Mouse (Mus musculus): ENCODE measurements around the gene Megf8. TPM values are rescaled to one million over a fixed set of nuclear protein-coding genes. Genes with fewer than 3 reads are reported as not detected.
A peak's percentile ranks its signal among the peaks of the same experiment; 100 is the strongest.

Gene Megf8
- polyA plus RNA-seq, 1 experiment: 32.9 TPM

- Histone ChIP-seq H3K4me3 (ENCODE audit: insufficient read depth, low read length) (no peak overlapping the region), H3K4me1 (ENCODE audit: control insufficient read depth, insufficient read depth, low read length) (no peaks in the 10 kb centered on the region), H3K27ac (ENCODE audit: insufficient read depth, low read length) (no peak overlapping the region)
- TF ChIP-seq CTCF (IDR thresholded peaks at IDR 0.05; ENCODE audit: borderline replicate concordance, insufficient read depth, low read length) (no peak), POLR2A (IDR thresholded peaks at IDR 0.05; ENCODE audit: low read depth, low read length) (no peak)
Observed at GRCm38 (mm10) chr7:25294495-25294894, 22.5 kb upstream of the Megf8 start.

DNA sequence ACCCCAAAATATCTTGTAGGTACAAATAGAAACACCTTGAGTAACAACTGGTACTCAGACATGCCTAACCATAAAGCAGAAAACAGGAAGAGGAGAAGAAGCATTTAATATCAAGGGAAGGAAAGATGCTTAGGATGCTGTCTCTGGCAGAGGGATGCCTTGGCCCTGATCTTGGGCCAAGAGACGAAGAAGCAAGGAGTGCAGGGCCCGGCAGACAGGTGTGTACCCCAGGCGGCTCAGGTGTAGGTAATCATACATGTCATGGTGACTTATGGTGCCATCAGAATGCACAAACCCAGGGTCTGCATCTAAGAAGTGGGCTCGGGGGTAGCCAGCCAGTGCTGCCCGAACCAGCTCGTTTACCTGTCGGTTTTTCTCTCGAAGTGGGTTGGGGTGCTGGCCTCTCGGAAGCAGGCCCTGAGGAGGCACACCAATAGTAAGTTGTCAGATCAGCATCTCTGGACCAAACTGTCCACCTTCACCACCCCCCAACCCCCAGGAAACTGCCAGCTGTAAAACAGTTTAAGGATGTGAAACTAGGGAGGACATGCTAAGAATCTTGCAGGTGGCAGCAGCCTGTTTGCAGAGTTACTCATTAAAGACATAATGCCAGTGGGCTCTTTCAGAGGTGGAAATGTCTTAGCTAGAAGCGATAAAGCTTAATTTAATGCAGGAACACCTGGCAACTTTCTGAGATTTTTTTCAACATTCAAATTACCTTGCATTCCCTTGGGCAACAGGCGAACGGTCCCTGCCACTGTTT is 21.8 kb upstream of the Megf8 start:
- H3K27ac ChIP-seq (ENCODE audit: insufficient read depth, low read length): no peak overlapping the region

DNA sequence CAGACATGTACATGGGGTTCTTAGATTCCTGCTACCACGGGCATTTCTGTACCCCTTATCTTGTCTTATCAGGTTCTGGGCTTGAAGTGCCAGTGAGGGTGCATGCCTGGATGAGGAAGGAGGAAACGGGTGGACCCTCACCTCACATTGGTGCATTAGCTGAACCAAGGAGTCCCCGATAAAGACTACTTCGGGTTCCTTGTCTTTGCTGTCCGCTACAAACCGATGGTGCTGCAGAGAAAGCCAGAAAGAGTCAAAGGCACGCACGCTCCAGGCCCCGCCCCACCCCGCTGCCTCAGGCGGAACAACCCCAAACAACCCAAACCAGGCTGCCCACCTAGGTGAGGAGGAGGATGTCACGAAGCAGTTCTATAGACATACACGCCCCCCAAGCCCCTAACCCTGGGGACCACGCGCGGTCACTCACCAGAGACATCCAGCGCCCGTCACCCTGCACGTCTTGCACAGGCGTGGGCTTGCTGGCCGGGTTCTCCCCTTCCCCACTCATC is 20.0 kb upstream of the Megf8 start:
- Histone ChIP-seq H3K4me3 (ENCODE audit: insufficient read depth, low read length) (peak overlapping the region; percentile 67), H3K27ac (ENCODE audit: insufficient read depth, low read length) (no peak overlapping the region), H3K4me1 (ENCODE audit: control insufficient read depth, insufficient read depth, low read length) (no peaks in the 10 kb centered on the region)
- TF ChIP-seq CTCF (IDR thresholded peaks at IDR 0.05; ENCODE audit: borderline replicate concordance, insufficient read depth, low read length) (no peak), POLR2A (IDR thresholded peaks at IDR 0.05; ENCODE audit: low read depth, low read length) (no peak)

More for the DNA sequence above, 21.8 kb upstream of the Megf8 start:
- TF ChIP-seq CTCF (IDR thresholded peaks at IDR 0.05; ENCODE audit: borderline replicate concordance, insufficient read depth, low read length): no peak
- TF ChIP-seq POLR2A (IDR thresholded peaks at IDR 0.05; ENCODE audit: low read depth, low read length): no peak
- no peaks in the 10 kb centered on the region for H3K4me1 ChIP-seq (ENCODE audit: control insufficient read depth, insufficient read depth, low read length)
- no peak overlapping the region for H3K4me3 ChIP-seq (ENCODE audit: insufficient read depth, low read length)

DNA sequence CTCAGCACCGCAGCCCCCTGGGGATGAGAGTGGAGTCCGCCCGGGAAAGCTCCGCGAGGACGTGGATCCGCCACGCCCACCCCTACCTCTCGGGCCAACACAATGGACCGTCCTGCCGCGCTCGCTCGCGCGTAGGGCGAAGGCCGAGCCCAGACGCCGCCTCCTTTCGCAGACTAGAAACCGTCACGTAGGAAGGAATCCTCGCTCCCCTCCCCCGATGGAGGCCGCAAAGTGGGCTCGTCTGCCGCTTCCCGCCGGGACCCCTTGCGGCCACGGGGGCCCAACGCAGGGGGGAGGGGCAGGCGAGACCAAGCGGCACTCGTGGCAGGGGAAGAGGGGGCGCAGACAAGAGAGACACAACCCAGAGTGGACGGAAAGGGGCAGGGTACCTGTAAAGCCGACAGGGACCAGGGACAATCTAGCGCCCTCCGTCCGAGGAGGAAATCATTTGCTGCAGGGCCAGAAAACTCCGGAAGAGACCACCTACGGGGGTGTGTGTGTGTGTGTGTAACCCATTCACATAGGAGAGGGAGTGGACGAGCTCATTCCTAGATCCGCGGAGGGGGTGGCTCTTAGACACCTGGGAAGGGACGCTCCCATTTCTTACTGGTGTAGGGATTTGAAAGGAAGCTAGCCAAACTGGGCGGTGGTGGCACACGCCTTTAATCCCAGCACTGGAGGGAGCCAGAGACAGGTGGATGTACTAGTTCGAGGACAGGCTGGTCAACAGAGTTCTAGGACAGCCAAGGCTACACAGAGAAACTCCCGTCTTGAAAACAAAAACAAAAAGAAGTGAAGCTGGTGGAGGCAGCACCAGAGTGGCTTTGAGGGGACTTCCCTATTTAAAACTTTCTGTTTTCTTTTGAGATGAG is 19.3 kb upstream of the Megf8 start, which contains the start of gene Pafah1b3:
Gene Pafah1b3 (minus strand): TSS at position 533 of the 872 bp plus-strand sequence.
- H3K27ac ChIP-seq (ENCODE audit: insufficient read depth, low read length): peak within 1 kb of the TSS; percentile 44
- H3K4me3 ChIP-seq (ENCODE audit: insufficient read depth, low read length): peak within 1 kb of the TSS; percentile 67
- TF ChIP-seq CTCF (IDR thresholded peaks at IDR 0.05; ENCODE audit: borderline replicate concordance, insufficient read depth, low read length) (peak; percentile 10; the same call in 1 of the 2 replicates), POLR2A (IDR thresholded peaks at IDR 0.05; ENCODE audit: low read depth, low read length) (peak; percentile 47)
- no peaks in the 10 kb centered on the region for H3K4me1 ChIP-seq (ENCODE audit: control insufficient read depth, insufficient read depth, low read length)

GRCm38 (mm10) chr7:25301063-25301462 is 15.9 kb upstream of the Megf8 start, which contains the start of gene Prr19:
Gene Prr19 (plus strand): TSS chr7:25301411.
- Histone ChIP-seq H3K27ac (ENCODE audit: insufficient read depth, low read length) (no peak within 1 kb of the TSS), H3K4me3 (ENCODE audit: insufficient read depth, low read length) (no peak within 1 kb of the TSS), H3K4me1 (ENCODE audit: control insufficient read depth, insufficient read depth, low read length) (no peaks in the 10 kb centered on the region; the same call in 1 of the 2 replicates)
- TF ChIP-seq CTCF (IDR thresholded peaks at IDR 0.05; ENCODE audit: borderline replicate concordance, insufficient read depth, low read length) (no peak), POLR2A (IDR thresholded peaks at IDR 0.05; ENCODE audit: low read depth, low read length) (no peak)

GRCm38 (mm10) chr7:25303003-25303684 is 13.8 kb upstream of the Megf8 start:
- Histone ChIP-seq H3K4me1 (ENCODE audit: control insufficient read depth, insufficient read depth, low read length) (no peaks in the 10 kb centered on the region; the same call in 1 of the 2 replicates), H3K4me3 (ENCODE audit: insufficient read depth, low read length) (no peak overlapping the region), H3K27ac (ENCODE audit: insufficient read depth, low read length) (no peak overlapping the region)
- TF ChIP-seq POLR2A (IDR thresholded peaks at IDR 0.05; ENCODE audit: low read depth, low read length) (no peak), CTCF (IDR thresholded peaks at IDR 0.05; ENCODE audit: borderline replicate concordance, insufficient read depth, low read length) (no peak)

- TF ChIP-seq CTCF (IDR thresholded peaks at IDR 0.05; ENCODE audit: borderline replicate concordance, insufficient read depth, low read length): no peak
- no peak for TF ChIP-seq POLR2A (IDR thresholded peaks at IDR 0.05; ENCODE audit: low read depth, low read length)
- Histone ChIP-seq H3K4me1 (ENCODE audit: control insufficient read depth, insufficient read depth, low read length) (no peaks in the 10 kb centered on the region; the same call in 1 of the 2 replicates), H3K27ac (ENCODE audit: insufficient read depth, low read length) (no peak overlapping the region), H3K4me3 (ENCODE audit: insufficient read depth, low read length) (no peak overlapping the region)
Observed at GRCm38 (mm10) chr7:25303685-25304006, 13.3 kb upstream of the Megf8 start.

DNA sequence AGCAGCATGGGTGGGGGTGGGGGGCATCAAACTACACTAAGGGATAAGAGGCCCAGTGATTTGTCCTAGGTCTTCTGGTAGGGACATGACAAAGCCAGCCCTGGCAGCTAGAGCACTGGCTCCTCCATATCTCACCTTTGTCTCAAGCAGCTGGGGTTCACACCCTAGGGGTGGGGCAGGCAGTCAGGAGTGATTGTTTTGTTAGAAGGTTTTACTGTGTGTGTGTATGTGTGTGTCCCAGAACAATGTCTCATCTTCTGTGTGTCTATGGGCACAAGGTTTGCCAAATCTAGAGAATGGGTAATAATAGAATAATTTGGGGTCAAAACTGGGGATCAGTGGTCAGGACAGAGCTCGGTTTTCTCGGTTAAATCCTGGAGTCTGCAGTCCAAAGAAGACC is 11.5 kb upstream of the Megf8 start:
- TF ChIP-seq CTCF (IDR thresholded peaks at IDR 0.05; ENCODE audit: borderline replicate concordance, insufficient read depth, low read length): no peak
- TF ChIP-seq POLR2A (IDR thresholded peaks at IDR 0.05; ENCODE audit: low read depth, low read length): no peak
- no peak overlapping the region for H3K27ac ChIP-seq (ENCODE audit: insufficient read depth, low read length)
- H3K4me1 ChIP-seq (ENCODE audit: control insufficient read depth, insufficient read depth, low read length): no peaks in the 10 kb centered on the region; the same call in 1 of the 2 replicates
- peak overlapping the region; percentile 25; the same call in 1 of the 2 replicates for H3K4me3 ChIP-seq (ENCODE audit: insufficient read depth, low read length)

GRCm38 (mm10) chr7:25305956-25306613 is 10.9 kb upstream of the Megf8 start, which contains the start of gene Tmem145:
Gene Tmem145 (plus strand): TSS chr7:25306106.
- Histone ChIP-seq H3K27ac (ENCODE audit: insufficient read depth, low read length) (no peak within 1 kb of the TSS), H3K4me3 (ENCODE audit: insufficient read depth, low read length) (peak within 1 kb of the TSS; percentile 25), H3K4me1 (ENCODE audit: control insufficient read depth, insufficient read depth, low read length) (no peaks in the 10 kb centered on the region; the same call in 1 of the 2 replicates)
- TF ChIP-seq CTCF (IDR thresholded peaks at IDR 0.05; ENCODE audit: borderline replicate concordance, insufficient read depth, low read length): no peak
- TF ChIP-seq POLR2A (IDR thresholded peaks at IDR 0.05; ENCODE audit: low read depth, low read length): no peak
